Mouse (Mus musculus): ENCODE results near the gene Gatad2b. TPM values are rescaled to one million over a fixed set of nuclear protein-coding genes. Genes with fewer than 3 reads are reported as not detected.
A peak's percentile ranks its signal among the peaks of the same experiment; 100 is the strongest.

Gene Gatad2b
- polyA plus RNA-seq, 1 experiment, result 18.5 TPM

DNA sequence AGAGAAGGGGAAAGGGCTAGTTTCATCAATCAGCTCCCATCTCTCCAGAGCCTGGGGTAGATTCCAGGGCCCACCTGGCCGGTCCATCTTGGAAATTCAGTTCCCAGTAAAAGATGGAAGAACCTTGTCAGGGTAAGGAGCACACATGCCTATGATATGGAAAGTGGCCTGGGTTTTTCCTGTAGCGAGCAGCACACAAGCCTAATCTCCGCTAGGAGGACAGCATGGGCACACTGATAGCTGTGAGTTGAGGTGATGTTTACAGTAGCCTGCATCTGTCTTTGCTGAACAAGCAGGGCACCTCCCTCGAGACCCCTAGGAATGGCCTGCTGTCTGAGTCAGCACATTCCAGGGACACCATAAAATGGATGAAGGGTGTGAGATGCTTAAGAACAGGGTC lies 111.6 kb downstream of the Gatad2b start:
- no peak for DNase-seq

DNA sequence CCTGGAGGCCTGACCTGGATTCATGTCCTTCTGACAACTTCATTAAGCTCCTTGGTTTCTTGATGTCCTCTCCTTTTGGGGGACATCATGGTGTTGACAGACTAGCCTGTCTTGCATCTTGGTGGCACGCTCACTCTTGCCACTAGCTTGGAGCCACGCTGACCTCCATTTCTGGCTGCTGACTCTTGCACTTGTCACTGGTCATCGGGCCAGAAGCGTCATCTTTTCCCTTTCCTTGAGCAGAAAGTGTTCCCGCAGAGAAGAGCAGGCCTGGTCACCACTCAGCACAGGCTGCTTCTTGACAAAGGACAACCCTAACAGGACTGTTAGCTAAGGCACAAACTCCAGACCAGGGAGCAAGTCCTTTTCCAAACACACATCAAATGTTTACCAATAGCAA lies 113.4 kb downstream of the Gatad2b start:
- H3K27ac ChIP-seq (ENCODE audit: insufficient read depth, low read depth, low read length), result no peak overlapping the region
- TF ChIP-seq CTCF (conservative IDR thresholded peaks at IDR 0.05; ENCODE audit: insufficient read depth, insufficient read length, low read depth, low read length) (no peak), POLR2A (IDR thresholded peaks at IDR 0.05; ENCODE audit: low read depth, low read length) (no peak)
- H3K36me3 ChIP-seq (ENCODE audit: control insufficient read depth, insufficient read depth, low read length), result peaks cover 17% of the 10 kb centered on the region
- no peak overlapping the region for H3K4me3 ChIP-seq (ENCODE audit: insufficient read depth, low read depth, low read length)
- no peaks in the 10 kb centered on the region for H3K27me3 ChIP-seq (replicated peaks; ENCODE audit: control insufficient read depth, insufficient read depth, low read length)
- 93% methylated on average over 5 of the region's 5 CpGs for WGBS
- no peak for DNase-seq
- no peaks in the 10 kb centered on the region for H3K4me1 ChIP-seq (ENCODE audit: control insufficient read depth, insufficient read depth, low read length)

More for the DNA sequence above, 111.6 kb downstream of the Gatad2b start:
- no peak for TF ChIP-seq POLR2A (IDR thresholded peaks at IDR 0.05; ENCODE audit: low read depth, low read length)
- 78% methylated on average over 4 of the region's 4 CpGs for WGBS
- Histone ChIP-seq H3K4me1 (ENCODE audit: control insufficient read depth, insufficient read depth, low read length) (no peaks in the 10 kb centered on the region), H3K4me3 (ENCODE audit: insufficient read depth, low read depth, low read length) (no peak overlapping the region), H3K27ac (ENCODE audit: insufficient read depth, low read depth, low read length) (no peak overlapping the region), H3K27me3 (replicated peaks; ENCODE audit: control insufficient read depth, insufficient read depth, low read length) (no peaks in the 10 kb centered on the region), H3K36me3 (ENCODE audit: control insufficient read depth, insufficient read depth, low read length) (peaks cover 18% of the 10 kb centered on the region)

DNA sequence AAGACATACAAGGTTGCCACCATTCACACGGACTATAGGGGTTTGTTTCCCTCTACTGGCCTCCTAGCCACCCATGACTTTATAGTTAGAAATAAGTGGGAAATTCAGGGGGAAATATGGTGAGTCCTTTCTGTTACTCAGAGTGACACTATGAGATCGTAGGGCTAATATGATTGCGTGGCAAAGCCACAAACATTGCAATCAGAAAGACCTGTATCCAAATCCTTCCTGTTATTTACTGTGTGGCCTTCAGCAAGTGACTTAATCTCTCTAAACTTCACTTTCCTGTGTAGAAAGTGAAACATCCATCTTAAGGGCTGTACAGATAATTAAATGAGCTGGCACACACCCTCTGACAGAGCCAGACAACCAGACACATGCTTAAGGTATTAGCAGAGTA lies 115.7 kb downstream of the Gatad2b start:
- no peak for DNase-seq
- no peaks in the 10 kb centered on the region for H3K4me1 ChIP-seq (ENCODE audit: control insufficient read depth, insufficient read depth, low read length)
- TF ChIP-seq POLR2A (IDR thresholded peaks at IDR 0.05; ENCODE audit: low read depth, low read length), result no peak
- TF ChIP-seq CTCF (conservative IDR thresholded peaks at IDR 0.05; ENCODE audit: insufficient read depth, insufficient read length, low read depth, low read length), result no peak
- 89% methylated on average over 3 of the region's 3 CpGs for WGBS
- H3K27me3 ChIP-seq (replicated peaks; ENCODE audit: control insufficient read depth, insufficient read depth, low read length), result no peaks in the 10 kb centered on the region
- peaks cover 14% of the 10 kb centered on the region for H3K36me3 ChIP-seq (ENCODE audit: control insufficient read depth, insufficient read depth, low read length)
- no peak overlapping the region for H3K4me3 ChIP-seq (ENCODE audit: insufficient read depth, low read depth, low read length)
- H3K27ac ChIP-seq (ENCODE audit: insufficient read depth, low read depth, low read length), result no peak overlapping the region

DNA sequence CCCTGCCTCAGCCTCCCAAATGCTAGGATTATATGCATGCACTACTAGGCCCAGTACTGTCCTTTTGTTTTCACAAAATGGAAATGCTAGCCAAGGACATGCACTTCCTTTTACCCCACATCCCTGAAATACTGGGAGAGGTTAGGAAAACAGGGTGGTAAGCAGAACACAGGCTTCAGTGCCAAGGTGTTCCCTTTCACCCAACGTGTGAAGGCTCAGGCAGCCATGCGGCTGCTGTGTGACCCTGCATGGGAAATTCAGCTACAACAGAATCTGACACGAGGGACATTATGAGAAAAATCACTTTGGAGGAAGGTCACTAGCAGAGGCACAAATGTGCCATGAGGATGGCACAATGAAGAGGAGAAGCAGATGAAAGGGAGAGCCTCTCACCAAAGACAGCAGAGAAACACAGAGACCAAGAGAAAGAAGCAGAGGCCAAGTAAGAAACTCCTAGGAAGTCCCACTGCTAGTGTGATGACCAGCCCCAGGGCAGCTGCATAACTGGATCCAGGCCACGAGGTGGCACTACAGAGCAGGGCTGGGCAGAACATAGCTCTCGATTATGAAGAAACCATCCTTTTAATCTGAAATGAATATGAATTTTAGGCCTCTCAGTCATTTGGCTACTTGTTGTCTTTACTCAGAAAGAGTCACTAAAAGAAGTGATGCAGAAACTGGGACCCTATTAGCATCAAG lies 119.5 kb downstream of the Gatad2b start:
- H3K4me1 ChIP-seq (ENCODE audit: control insufficient read depth, insufficient read depth, low read length), result no peaks in the 10 kb centered on the region
- H3K27me3 ChIP-seq (replicated peaks; ENCODE audit: control insufficient read depth, insufficient read depth, low read length), result no peaks in the 10 kb centered on the region
- H3K27ac ChIP-seq (ENCODE audit: insufficient read depth, low read depth, low read length), result no peak overlapping the region
- TF ChIP-seq CTCF (conservative IDR thresholded peaks at IDR 0.05; ENCODE audit: insufficient read depth, insufficient read length, low read depth, low read length), result peak; percentile 92
- no peak for TF ChIP-seq POLR2A (IDR thresholded peaks at IDR 0.05; ENCODE audit: low read depth, low read length)
- DNase-seq, result peak; percentile 79
- whole genome bisulfite sequencing, result 35% methylated on average over 5 of the region's 5 CpGs
- no peak overlapping the region for H3K4me3 ChIP-seq (ENCODE audit: insufficient read depth, low read depth, low read length)
- peaks cover 8% of the 10 kb centered on the region; the same call in 1 of the 2 replicates for H3K36me3 ChIP-seq (ENCODE audit: control insufficient read depth, insufficient read depth, low read length)

DNA sequence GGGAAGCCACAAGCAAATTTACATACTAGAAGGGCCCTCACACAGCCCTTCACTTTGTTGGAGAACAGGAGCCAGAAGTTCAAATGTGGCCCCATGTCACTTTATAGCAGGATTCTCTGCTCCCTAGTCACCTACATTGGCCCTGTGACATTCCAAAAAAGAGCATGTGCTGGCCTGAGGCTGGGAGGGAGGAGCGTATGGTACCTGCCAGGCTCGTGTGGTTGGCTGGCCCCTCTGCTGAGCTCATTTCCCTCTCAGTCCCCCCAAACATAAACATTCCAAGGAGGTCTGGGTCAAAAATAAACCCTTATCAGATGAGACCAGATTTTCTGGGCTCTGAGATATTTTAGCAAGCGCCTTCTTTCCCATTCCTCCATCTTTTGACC lies 120.0 kb downstream of the Gatad2b start:
- Histone ChIP-seq H3K4me3 (ENCODE audit: insufficient read depth, low read depth, low read length) (no peak overlapping the region), H3K4me1 (ENCODE audit: control insufficient read depth, insufficient read depth, low read length) (no peaks in the 10 kb centered on the region), H3K27me3 (replicated peaks; ENCODE audit: control insufficient read depth, insufficient read depth, low read length) (no peaks in the 10 kb centered on the region), H3K27ac (ENCODE audit: insufficient read depth, low read depth, low read length) (no peak overlapping the region), H3K36me3 (ENCODE audit: control insufficient read depth, insufficient read depth, low read length) (peaks cover 6% of the 10 kb centered on the region; the same call in 1 of the 2 replicates)
- no peak for TF ChIP-seq CTCF (conservative IDR thresholded peaks at IDR 0.05; ENCODE audit: insufficient read depth, insufficient read length, low read depth, low read length)
- no peak for TF ChIP-seq POLR2A (IDR thresholded peaks at IDR 0.05; ENCODE audit: low read depth, low read length)
- DNase-seq, result no peak
- WGBS, result 74% methylated on average over 3 of the region's 3 CpGs

Other genes starting within 250 kb of the Gatad2b start
- 53.0 and 56.2 TPM in 2 replicates for gene 4933434E20Rik, start 241.5 kb upstream of the Gatad2b start, polyA plus RNA-seq (2012; rRNA removed)
- gene Ubap2l, start 240.6 kb upstream of the Gatad2b start, polyA plus RNA-seq (2012; rRNA removed), result 105 and 108 TPM in 2 replicates
- 75.5 and 95.4 TPM in 2 replicates for gene Tpm3, start 220.5 kb upstream of the Gatad2b start, polyA plus RNA-seq (2012; rRNA removed)
- gene Nup210l, start 189.0 kb upstream of the Gatad2b start, polyA plus RNA-seq (2012; rRNA removed), result 0.12 and 0.14 TPM in 2 replicates
- gene Rps27, start 79.5 kb upstream of the Gatad2b start, polyA plus RNA-seq (2012; rRNA removed), result 944 and 1,038 TPM in 2 replicates
- 5.0 and 7.7 TPM in 2 replicates for gene Rab13, start 79.5 kb upstream of the Gatad2b start, polyA plus RNA-seq (2012; rRNA removed)
- 60.7 and 74.7 TPM in 2 replicates for gene Jtb, start 61.6 kb upstream of the Gatad2b start, polyA plus RNA-seq (2012; rRNA removed)
- gene Creb3l4, start 49.7 kb upstream of the Gatad2b start, polyA plus RNA-seq (2012; rRNA removed), result 1.0 and 1.5 TPM in 2 replicates
- gene Slc39a1, start 45.0 kb upstream of the Gatad2b start, polyA plus RNA-seq (2012; rRNA removed), result 71.3 and 74.2 TPM in 2 replicates
- 48.2 and 57.6 TPM in 2 replicates for gene Crtc2, start 39.0 kb upstream of the Gatad2b start, polyA plus RNA-seq (2012; rRNA removed)
- gene Dennd4b, start 28.0 kb upstream of the Gatad2b start, polyA plus RNA-seq (2012; rRNA removed), result 12.3 and 13.6 TPM in 2 replicates
- gene Slc27a3, start 96.8 kb downstream of the Gatad2b start, polyA plus RNA-seq (2012; rRNA removed), result 12.9 and 16.2 TPM in 2 replicates
- 22.9 and 23.6 TPM in 2 replicates for gene Ints3, start 140.4 kb downstream of the Gatad2b start, polyA plus RNA-seq (2012; rRNA removed)
- 51.4 and 55.4 TPM in 2 replicates for gene Npr1, start 172.7 kb downstream of the Gatad2b start, polyA plus RNA-seq (2012; rRNA removed)
- 19.4 and 22.8 TPM in 2 replicates for gene Ilf2, start 182.9 kb downstream of the Gatad2b start, polyA plus RNA-seq (2012; rRNA removed)
- gene Snapin, start 197.9 kb downstream of the Gatad2b start, polyA plus RNA-seq (2012; rRNA removed), result 20.7 and 25.3 TPM in 2 replicates
- gene Chtop, start 216.3 kb downstream of the Gatad2b start, polyA plus RNA-seq (2012; rRNA removed), result 26.6 and 36.6 TPM in 2 replicates
- 625 and 771 TPM in 2 replicates for gene S100a1, start 221.2 kb downstream of the Gatad2b start, polyA plus RNA-seq (2012; rRNA removed)
- 64.7 and 65.4 TPM in 2 replicates for gene S100a13, start 221.3 kb downstream of the Gatad2b start, polyA plus RNA-seq (2012; rRNA removed)
- 0.45 and 0.61 TPM in 2 replicates for gene S100a14, start 233.7 kb downstream of the Gatad2b start, polyA plus RNA-seq (2012; rRNA removed)
- 124 and 140 TPM in 2 replicates for gene S100a16, start 244.1 kb downstream of the Gatad2b start, polyA plus RNA-seq (2012; rRNA removed)

Measured in kidney, adult 2 months (tissue).